Mouse (Mus musculus) thymus, postnatal 10 days (tissue): ENCODE results near the gene Pes1.

ENCODE experiments used
- DNase-seq, 2 experiments: peaks; one replicate each; pipeline ENCODE4 v3.0.0; 2021; ENCODE audit warnings: low spot score in 2 of 2

Pes1 gene

GRCm38 (mm10) chr11:3963155-3963554 lies 620 bp upstream of the Pes1 start:
- DNase-seq: peak in 1 of 2 experiments; percentile 6

- DNase-seq: no peak
These were observed 819 bp downstream of the Pes1 start for GRCm38 (mm10) chr11:3964416-3965172.

GRCm38 (mm10) chr11:3969837-3970236 lies 6.1 kb downstream of the Pes1 start:
- DNase-seq: no peak

- no peak for DNase-seq
These were observed 6.6 kb downstream of the Pes1 start for GRCm38 (mm10) chr11:3970361-3970760.

- no peak for DNase-seq
These were observed 9.3 kb downstream of the Pes1 start for GRCm38 (mm10) chr11:3973081-3973480.

GRCm38 (mm10) chr11:3974311-3974710 lies 10.5 kb downstream of the Pes1 start:
- no peak for DNase-seq

- DNase-seq: no peak
These were observed 12.9 kb downstream of the Pes1 start, which contains the start of gene 4930556J24Rik for GRCm38 (mm10) chr11:3976678-3977077. TSS of gene 4930556J24Rik (minus strand) at chr11:3976778.

GRCm38 (mm10) chr11:3978421-3978820 lies 14.6 kb downstream of the Pes1 start:
- DNase-seq: no peak

- no peak for DNase-seq
These were observed 17.8 kb downstream of the Pes1 start for GRCm38 (mm10) chr11:3981536-3981935.

- DNase-seq: no peak
These were observed 18.8 kb downstream of the Pes1 start for GRCm38 (mm10) chr11:3982275-3983209.

GRCm38 (mm10) chr11:3983291-3983862 lies 19.6 kb downstream of the Pes1 start, which contains the start of gene Gal3st1:
TSS of gene Gal3st1 (plus strand) at chr11:3983636.
- no peak for DNase-seq

GRCm38 (mm10) chr11:3983863-3984745 lies 20.3 kb downstream of the Pes1 start:
- no peak for DNase-seq

GRCm38 (mm10) chr11:3989748-3990147 lies 26.0 kb downstream of the Pes1 start:
- no peak for DNase-seq

GRCm38 (mm10) chr11:3993132-3993531 lies 29.4 kb downstream of the Pes1 start:
- DNase-seq: no peak

- DNase-seq: no peak
These were observed 30.1 kb downstream of the Pes1 start for GRCm38 (mm10) chr11:3993914-3994313.

- DNase-seq: no peak
These were observed 31.7 kb downstream of the Pes1 start for GRCm38 (mm10) chr11:3995511-3995910.

GRCm38 (mm10) chr11:3996840-3997239 lies 33.1 kb downstream of the Pes1 start:
- no peak for DNase-seq

- DNase-seq: no peak
These were observed 34.4 kb downstream of the Pes1 start for GRCm38 (mm10) chr11:3997978-3998720.

- DNase-seq: no peak
These were observed 35.8 kb downstream of the Pes1 start for GRCm38 (mm10) chr11:3999547-3999946.

GRCm38 (mm10) chr11:4001603-4002002 lies 37.8 kb downstream of the Pes1 start:
- peak; percentile 11 to 67 for DNase-seq
